In genomic region chr3:93015460-93016104, GRCm38 (mm10) we compare ENCODE assay signal across 8 mouse cellular contexts. TPM values are rescaled to one million over a fixed set of nuclear protein-coding genes. Genes with fewer than 3 reads are reported as not detected.
A peak's percentile ranks its signal among the peaks of the same experiment; 100 is the strongest.
DNase-seq lines count a peak whose midpoint lies in the region; ATAC-seq lines count a peak whose summit lies in the region.
"Had no signal": no experiment of that assay in that cellular context is flagged by ENCODE, and none has a peak within 500 bp of the region (broad histone marks: within the 10 kb centered on the region; RNA-seq: fewer than 3 reads in every experiment).

Crct1 (minus strand) TSS chr3:93015687.

- H3K36me3 ChIP-seq in lung, embryonic 15.5 days, result no peaks in the 10 kb centered on the region
- no peaks in the 10 kb centered on the region for H3K36me3 ChIP-seq in forebrain, embryonic 14.5 days (ENCODE audit: control insufficient read depth, insufficient read depth, low read length)
- no peaks in the 10 kb centered on the region for H3K36me3 ChIP-seq in liver, embryonic 13.5 days
- H3K36me3 ChIP-seq in stomach, embryonic 15.5 days, result no peaks in the 10 kb centered on the region

- peak within 1 kb of the TSS; percentile 45 for H3K4me3 ChIP-seq in lung, embryonic 15.5 days
- H3K4me3 ChIP-seq in forebrain, embryonic 14.5 days (ENCODE audit: low read depth, low read length), result peak within 1 kb of the TSS; percentile 42
- H3K4me3 ChIP-seq in liver, embryonic 13.5 days (replicated peaks), result peak within 1 kb of the TSS; percentile 36
- peak within 1 kb of the TSS; percentile 48 for H3K4me3 ChIP-seq in stomach, embryonic 15.5 days (replicated peaks)

- no peak for ATAC-seq in lung, embryonic 15.5 days (ENCODE audit: borderline replicate concordance, extremely low read depth, low FRiP score, low TSS enrichment)
- ATAC-seq in forebrain, embryonic 14.5 days, result no peak
- ATAC-seq in liver, embryonic 13.5 days (ENCODE audit: low read depth), result no peak
- no peak for ATAC-seq in stomach, embryonic 15.5 days (ENCODE audit: insufficient read depth, low FRiP score, low read depth)
- ATAC-seq in megakaryocyte-erythroid progenitor cell, adult 5-6 weeks (replicated peaks; ENCODE audit: low FRiP score, low TSS enrichment, poor library complexity, severe bottlenecking), result no peak

- H3K4me2 ChIP-seq in lung, embryonic 15.5 days, result peak within 1 kb of the TSS; percentile 88
- peak within 1 kb of the TSS; percentile 75 for H3K4me2 ChIP-seq in forebrain, embryonic 14.5 days (ENCODE audit: low read length)
- H3K4me2 ChIP-seq in liver, embryonic 13.5 days, result peak within 1 kb of the TSS; percentile 53
- peak within 1 kb of the TSS; percentile 82 for H3K4me2 ChIP-seq in stomach, embryonic 15.5 days

- 13% methylated on average over 4 of the region's 4 CpGs for WGBS in lung, embryonic 15.5 days
- WGBS in forebrain, embryonic 14.5 days, result 50% methylated on average over 4 of the region's 4 CpGs
- WGBS in liver, embryonic 13.5 days (ENCODE audit: insufficient replicate concordance), result 38% methylated on average over 4 of the region's 4 CpGs
- 39% methylated on average over 4 of the region's 4 CpGs for WGBS in stomach, embryonic 15.5 days

- H3K27me3 ChIP-seq in lung, embryonic 15.5 days, result no peaks in the 10 kb centered on the region
- H3K27me3 ChIP-seq in forebrain, embryonic 14.5 days (replicated peaks; ENCODE audit: control insufficient read depth, insufficient read depth, low read length), result no peaks in the 10 kb centered on the region
- peaks cover 18% of the 10 kb centered on the region for H3K27me3 ChIP-seq in liver, embryonic 13.5 days
- H3K27me3 ChIP-seq in stomach, embryonic 15.5 days (replicated peaks), result no peaks in the 10 kb centered on the region

- H3K9me3 ChIP-seq in lung, embryonic 15.5 days, result no peaks in the 10 kb centered on the region
- no peaks in the 10 kb centered on the region for H3K9me3 ChIP-seq in forebrain, embryonic 14.5 days (replicated peaks; ENCODE audit: control insufficient read depth, low read length)
- H3K9me3 ChIP-seq in liver, embryonic 13.5 days (replicated peaks), result no peaks in the 10 kb centered on the region
- H3K9me3 ChIP-seq in stomach, embryonic 15.5 days, result no peaks in the 10 kb centered on the region

- no peak for DNase-seq in lung, adult 18-20 months
- DNase-seq in forebrain, embryonic 14.5 days (ENCODE audit: low spot score), result no peak
- DNase-seq in liver, embryonic 13.5 days, result no peak
- no peak for DNase-seq in layer of hippocampus, adult 9-10 months (ENCODE audit: low spot score)

- H3K9ac ChIP-seq in lung, embryonic 15.5 days, result peak within 1 kb of the TSS; percentile 36
- H3K9ac ChIP-seq in forebrain, embryonic 14.5 days (ENCODE audit: low read length), result peak within 1 kb of the TSS; percentile 62
- no peak within 1 kb of the TSS for H3K9ac ChIP-seq in liver, embryonic 13.5 days
- H3K9ac ChIP-seq in stomach, embryonic 15.5 days, result peak within 1 kb of the TSS; percentile 32; the same call in 1 of the 2 replicates

- H3K27ac ChIP-seq in lung, embryonic 15.5 days, result no peak within 1 kb of the TSS
- H3K27ac ChIP-seq in forebrain, embryonic 14.5 days (ENCODE audit: low read depth, low read length), result no peak within 1 kb of the TSS
- no peak within 1 kb of the TSS for H3K27ac ChIP-seq in liver, embryonic 13.5 days
- H3K27ac ChIP-seq in stomach, embryonic 15.5 days, result no peak within 1 kb of the TSS

- H3K4me1 ChIP-seq in lung, embryonic 15.5 days, result no peaks in the 10 kb centered on the region; the same call in 1 of the 2 replicates
- no peaks in the 10 kb centered on the region for H3K4me1 ChIP-seq in forebrain, embryonic 14.5 days (ENCODE audit: control insufficient read depth, insufficient read depth, low read length)
- H3K4me1 ChIP-seq in liver, embryonic 13.5 days (replicated peaks), result no peaks in the 10 kb centered on the region
- H3K4me1 ChIP-seq in stomach, embryonic 15.5 days, result no peaks in the 10 kb centered on the region

RNA-seq across cellular contexts. Expression of gene Crct1, which starts in this region (rescaled TPM):
- not detected in 2 replicates for polyA plus RNA-seq in lung, embryonic 15.5 days (2015; fragmentation: Nextera tagmentation; extraction: Ambion mirVana)
- polyA plus RNA-seq in forebrain, embryonic 14.5 days (2014; fragmentation: Nextera tagmentation; extraction: Ambion mirVana), result 0.25 TPM in 1 of 2 replicates, not detected in the other
- polyA plus RNA-seq in liver, embryonic 13.5 days (2015; fragmentation: Nextera tagmentation; extraction: Ambion mirVana), result not detected in 2 replicates
- polyA plus RNA-seq in stomach, embryonic 15.5 days (2015; fragmentation: Nextera tagmentation; extraction: Ambion mirVana), result 3.0 and 22.7 TPM in 2 replicates
- not detected in 2 replicates for total RNA-seq in megakaryocyte-erythroid progenitor cell, adult 5-6 weeks (2014; fragmentation: Nextera tagmentation)
- not detected in 2 replicates for total RNA-seq in megakaryocyte-erythroid progenitor cell, adult 5-6 weeks (2017)
- polyA plus RNA-seq: gonadal fat pad, adult 2 months had no signal
